Mouse (Mus musculus) CD8-positive naive resting alpha-beta T cell, adult 2 months (primary cell): ENCODE measurements around the gene Plekha6.
A peak's percentile ranks its signal among the peaks of the same experiment; 100 is the strongest.

ENCODE experiments used
- DNase-seq, 2 experiments: peaks; one replicate each; pipeline ENCODE4 v3.0.0; 2022; ENCODE audit warnings: low read depth in 2 of 2, low spot score in 2 of 2

Plekha6 gene

GRCm38 (mm10) chr1:133268503-133268902 lies 104.5 kb downstream of the Plekha6 start:
- DNase-seq = no peak

GRCm38 (mm10) chr1:133270336-133270735 lies 106.3 kb downstream of the Plekha6 start:
- no peak for DNase-seq

GRCm38 (mm10) chr1:133274163-133274562 lies 110.2 kb downstream of the Plekha6 start:
- no peak for DNase-seq

- no peak for DNase-seq
These were observed 113.0 kb downstream of the Plekha6 start for GRCm38 (mm10) chr1:133276983-133277382.

GRCm38 (mm10) chr1:133278539-133278938 lies 114.5 kb downstream of the Plekha6 start:
- DNase-seq = no peak

- no peak for DNase-seq
These were observed 115.1 kb downstream of the Plekha6 start for GRCm38 (mm10) chr1:133278946-133279631.

- no peak for DNase-seq
These were observed 115.7 kb downstream of the Plekha6 start for GRCm38 (mm10) chr1:133279632-133280093.

GRCm38 (mm10) chr1:133280537-133280936 lies 116.5 kb downstream of the Plekha6 start:
- no peak for DNase-seq

GRCm38 (mm10) chr1:133285907-133286306 lies 121.9 kb downstream of the Plekha6 start:
- no peak for DNase-seq

- DNase-seq = no peak
These were observed 123.0 kb downstream of the Plekha6 start for GRCm38 (mm10) chr1:133287051-133287450.

GRCm38 (mm10) chr1:133287880-133288279 lies 123.9 kb downstream of the Plekha6 start:
- DNase-seq = no peak

GRCm38 (mm10) chr1:133291888-133292287 lies 127.9 kb downstream of the Plekha6 start:
- DNase-seq = no peak

GRCm38 (mm10) chr1:133292608-133293007 lies 128.6 kb downstream of the Plekha6 start:
- no peak for DNase-seq

GRCm38 (mm10) chr1:133296376-133296775 lies 132.4 kb downstream of the Plekha6 start:
- DNase-seq = no peak

GRCm38 (mm10) chr1:133298816-133299215 lies 134.8 kb downstream of the Plekha6 start:
- DNase-seq = no peak

GRCm38 (mm10) chr1:133302540-133302939 lies 138.5 kb downstream of the Plekha6 start:
- no peak for DNase-seq

- DNase-seq = peak; percentile 44 to 61
These were observed 142.8 kb downstream of the Plekha6 start for GRCm38 (mm10) chr1:133306842-133307241.

- peak; percentile 28 to 45 for DNase-seq
These were observed 143.3 kb downstream of the Plekha6 start for GRCm38 (mm10) chr1:133307318-133307717.

GRCm38 (mm10) chr1:133309652-133310267 lies 145.8 kb downstream of the Plekha6 start, which contains the start of gene Golt1a:
Gene Golt1a, plus strand, starts transcription at chr1:133309800.
- no peak for DNase-seq

GRCm38 (mm10) chr1:133311240-133311639 lies 147.2 kb downstream of the Plekha6 start:
- DNase-seq = no peak

GRCm38 (mm10) chr1:133311946-133312345 lies 147.9 kb downstream of the Plekha6 start:
- no peak for DNase-seq

GRCm38 (mm10) chr1:133314364-133314763 lies 150.4 kb downstream of the Plekha6 start:
- peak in 1 of 2 experiments; percentile 23 for DNase-seq
